In the genomic region with DNA sequence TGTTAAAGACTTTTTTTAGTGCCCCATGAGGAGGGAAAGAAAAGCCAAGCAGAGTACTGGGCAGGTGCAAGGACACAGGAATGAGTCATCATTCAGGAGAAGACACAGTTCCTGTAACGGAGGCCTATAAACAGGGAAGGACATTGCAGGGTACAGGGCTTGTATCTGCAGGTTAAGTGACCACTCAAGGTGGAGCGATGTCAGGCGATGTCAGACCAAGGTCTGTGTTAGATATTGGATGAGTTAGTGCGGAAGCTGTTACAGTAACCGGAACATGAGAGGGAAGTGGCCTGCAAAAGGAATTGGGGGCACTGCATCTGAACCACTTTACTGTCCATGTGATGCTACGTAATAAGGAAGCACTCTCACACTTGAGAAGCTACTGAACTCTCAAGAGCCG, we compare ENCODE assay signal across 17 mouse cellular contexts.
"Had no signal": no experiment of that assay in that cellular context is flagged by ENCODE, and none has a peak within 500 bp of the region (broad histone marks: within the 10 kb centered on the region; RNA-seq: fewer than 3 reads in every experiment).

No protein-coding gene starts in this region.

- ATAC-seq: lung, postnatal 0 days; midbrain, embryonic 13.5 days; midbrain, embryonic 15.5 days had no signal

- DNase-seq: lung, adult 2 months; lung, postnatal 14 days; lung, postnatal 36 days; right cerebral cortex, postnatal 14 days; thymus, adult 2 months; thymus, postnatal 25 days; thymus, postnatal 4 days had no signal

- H3K4me1 ChIP-seq: lung, embryonic 15.5 days; midbrain, embryonic 13.5 days; midbrain, embryonic 15.5 days; neural tube, embryonic 12.5 days; stomach, embryonic 15.5 days had no signal

- H3K27me3 ChIP-seq: lung, embryonic 15.5 days; megakaryocyte, embryonic 14.5 days; midbrain, embryonic 13.5 days; midbrain, embryonic 15.5 days; neural tube, embryonic 12.5 days; stomach, embryonic 15.5 days had no signal

- H3K4me2 ChIP-seq: lung, embryonic 15.5 days; midbrain, embryonic 11.5 days; midbrain, embryonic 13.5 days; midbrain, embryonic 15.5 days; neural tube, embryonic 12.5 days; stomach, embryonic 15.5 days had no signal

- H3K27ac ChIP-seq: lung, embryonic 15.5 days; macrophage; midbrain, embryonic 13.5 days; midbrain, embryonic 15.5 days; neural tube, embryonic 12.5 days; stomach, embryonic 15.5 days; stomach, postnatal 0 days had no signal

- H3K9ac ChIP-seq: lung, embryonic 15.5 days; midbrain, embryonic 13.5 days; midbrain, embryonic 15.5 days; neural tube, embryonic 12.5 days; stomach, embryonic 15.5 days had no signal

- H3K4me3 ChIP-seq: lung, embryonic 15.5 days; megakaryocyte, embryonic 14.5 days; midbrain, embryonic 13.5 days; midbrain, embryonic 15.5 days; neural tube, embryonic 12.5 days; stomach, embryonic 15.5 days had no signal

- H3K9me3 ChIP-seq: lung, embryonic 15.5 days; megakaryocyte, embryonic 14.5 days; midbrain, embryonic 13.5 days; midbrain, embryonic 15.5 days; neural tube, embryonic 12.5 days; stomach, embryonic 15.5 days had no signal
